Mouse (Mus musculus) forebrain, embryonic 15.5 days (tissue): ENCODE results near the gene Mitf. TPM values are rescaled to one million over a fixed set of nuclear protein-coding genes. Genes with fewer than 3 reads are reported as not detected.

ENCODE experiments used
- ATAC-seq: fragments of 200-750 bp; cut with Nextera tagmentation; replicated peaks from 2 replicates; pipeline ENCODE4 v1.8.0; 2017; ENCODE audit warnings: mild to moderate bottlenecking, moderate TSS enrichment, moderate library complexity
- H3K27ac ChIP-seq: fragments of 300-500 bp; sonication (generic); replicated peaks from 2 replicates; pipeline ENCODE4 v1.5.1; 2015; ENCODE audit warnings: mild to moderate bottlenecking, inconsistent platforms
- H3K27me3 ChIP-seq: fragments of 300-500 bp; sonication (generic); 2 replicates; pipeline ENCODE4 v1.6.1; 2015; ENCODE audit warnings: inconsistent platforms
- H3K36me3 ChIP-seq: fragments of 300-500 bp; sonication (generic); 2 replicates; pipeline ENCODE4 v1.6.1; 2015; ENCODE audit warnings: mild to moderate bottlenecking, inconsistent platforms
- H3K4me1 ChIP-seq: fragments of 300-500 bp; sonication (generic); 2 replicates; pipeline ENCODE4 v1.6.1; 2015; ENCODE audit warnings: inconsistent platforms
- H3K4me2 ChIP-seq: fragments of 300-500 bp; sonication (generic); replicated peaks from 2 replicates; pipeline ENCODE4 v1.6.1; 2015; ENCODE audit warnings: mild to moderate bottlenecking, inconsistent platforms
- H3K4me3 ChIP-seq: fragments of 300-500 bp; sonication (generic); 2 replicates; pipeline ENCODE4 v1.5.1; 2015; ENCODE audit warnings: mild to moderate bottlenecking, inconsistent platforms
- H3K9ac ChIP-seq: fragments of 300-500 bp; sonication (generic); replicated peaks from 2 replicates; pipeline ENCODE4 v1.6.1; 2015; ENCODE audit warnings: mild to moderate bottlenecking, inconsistent platforms
- H3K9me3 ChIP-seq: fragments of 300-500 bp; sonication (generic); 2 replicates; pipeline ENCODE4 v1.6.1; 2016; ENCODE audit warnings: inconsistent platforms
- WGBS: fragments of 180-500 bp; shearing (Covaris S2); methylation state at CpG from one replicate; pipeline ENCODE4 v1.1.7; 2015; ENCODE audit warnings: mixed read lengths; 5-methylcytosine and 5-hydroxymethylcytosine counted together
- polyA plus RNA-seq: library from polyadenylated mRNA; unstranded; fragments of >200 nt; fragmentation: Nextera tagmentation; extraction: Ambion mirVana; gene quantifications from 2 replicates; pipeline ENCODE4 v1.2.1, GENCODE M21; 2015

Mitf gene
- polyA plus RNA-seq, 1 experiment from 2014 or later: 1.9 TPM

DNA sequence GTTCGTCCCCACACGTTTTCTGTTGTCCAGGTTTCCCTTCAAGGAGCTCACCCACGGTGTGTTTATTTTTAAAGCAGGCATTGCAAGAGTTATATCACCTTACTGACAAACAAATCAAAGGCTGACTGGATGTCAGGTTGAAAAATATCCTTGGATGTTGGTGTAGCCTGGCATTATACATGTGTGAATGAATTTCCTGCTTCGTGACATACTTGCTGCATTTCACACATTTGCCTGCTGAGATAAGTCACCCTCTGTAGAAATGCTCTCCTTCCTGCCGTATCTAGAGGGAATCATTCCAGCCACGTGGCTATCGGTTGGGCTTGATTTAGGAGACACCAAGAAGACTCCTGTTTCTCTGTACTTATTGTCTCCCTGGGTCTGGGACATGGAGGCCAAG, 17.2 kb upstream of the Mitf start:
- H3K4me3 ChIP-seq: no peak overlapping the region
- H3K36me3 ChIP-seq: no peaks in the 10 kb centered on the region
- H3K27me3 ChIP-seq: no peaks in the 10 kb centered on the region
- H3K4me2 ChIP-seq: no peak overlapping the region
- WGBS: 82% methylated on average over 7 of the region's 7 CpGs
- no peak overlapping the region for H3K27ac ChIP-seq
- no peak overlapping the region for H3K9ac ChIP-seq
- no peaks in the 10 kb centered on the region for H3K4me1 ChIP-seq
- no peaks in the 10 kb centered on the region for H3K9me3 ChIP-seq
- no peak for ATAC-seq

DNA sequence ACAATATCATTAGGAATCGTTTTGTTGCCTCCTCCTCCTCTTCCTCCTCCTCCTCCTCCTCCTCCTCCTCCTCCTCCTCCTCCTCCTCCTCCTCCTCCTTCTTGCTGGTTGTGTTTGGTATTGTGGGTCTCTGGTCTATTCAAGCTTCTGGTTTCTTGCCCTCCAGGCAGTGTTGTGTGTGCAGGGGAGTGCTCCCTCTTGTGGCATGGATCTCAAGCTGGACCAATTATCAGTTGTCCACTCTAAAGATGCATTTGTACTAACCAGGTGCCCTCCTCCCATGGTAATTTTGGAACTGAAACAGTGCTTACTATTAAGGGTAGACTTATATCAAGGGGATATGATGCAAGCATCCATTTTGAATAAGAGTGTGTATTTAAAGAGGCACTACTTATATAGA, 14.7 kb upstream of the Mitf start:
- ATAC-seq: no peak
- Histone ChIP-seq H3K9ac (no peak overlapping the region), H3K36me3 (no peaks in the 10 kb centered on the region), H3K4me2 (no peak overlapping the region), H3K27ac (no peak overlapping the region), H3K4me3 (no peak overlapping the region), H3K27me3 (no peaks in the 10 kb centered on the region), H3K9me3 (no peaks in the 10 kb centered on the region), H3K4me1 (no peaks in the 10 kb centered on the region)
- 100% methylated on average over 1 of the region's 1 CpGs for WGBS

DNA sequence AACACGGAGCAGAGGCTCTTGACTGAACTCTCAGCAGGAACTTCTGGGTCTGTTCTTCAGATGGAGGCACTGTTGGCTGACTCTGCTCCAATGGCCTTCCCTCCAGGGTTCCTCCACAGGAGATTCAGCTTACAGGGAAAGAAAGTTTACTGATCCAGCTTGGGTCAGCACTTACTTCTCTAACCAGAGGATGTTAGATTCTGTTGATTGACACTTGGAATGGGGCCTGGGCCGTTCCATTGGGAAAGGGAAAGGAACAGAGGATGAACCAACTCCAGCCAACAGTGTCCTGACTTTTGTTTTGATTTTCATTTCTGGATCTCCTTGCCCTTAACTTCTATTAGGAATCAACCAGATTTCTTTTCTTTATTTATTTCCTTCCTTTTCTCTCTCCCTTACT, 11.7 kb upstream of the Mitf start:
- no peaks in the 10 kb centered on the region for H3K36me3 ChIP-seq
- no peak for ATAC-seq
- H3K4me1 ChIP-seq: no peaks in the 10 kb centered on the region
- 51% methylated on average over 2 of the region's 2 CpGs for WGBS
- no peaks in the 10 kb centered on the region for H3K27me3 ChIP-seq
- H3K4me2 ChIP-seq: no peak overlapping the region
- no peak overlapping the region for H3K9ac ChIP-seq
- H3K27ac ChIP-seq: no peak overlapping the region
- H3K4me3 ChIP-seq: no peak overlapping the region
- H3K9me3 ChIP-seq: no peaks in the 10 kb centered on the region

DNA sequence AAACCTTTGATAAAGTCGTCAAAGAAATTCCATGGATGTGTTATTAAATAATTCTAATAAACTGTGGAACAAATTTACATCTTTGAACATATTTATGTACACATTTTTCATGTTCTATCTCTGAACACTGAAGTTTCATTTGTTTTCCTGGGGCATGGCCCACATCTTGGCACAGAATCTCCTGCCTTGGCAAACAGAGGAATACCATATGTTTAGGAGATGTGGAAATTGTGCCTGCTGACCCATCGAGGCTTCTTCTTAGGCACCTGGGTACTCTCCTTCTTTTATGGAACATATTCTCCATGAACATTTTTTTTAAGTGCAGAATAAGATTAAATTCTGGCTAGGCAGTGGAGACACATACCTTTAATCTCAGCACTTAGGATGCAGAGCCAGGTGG, 6.2 kb upstream of the Mitf start:
- Histone ChIP-seq H3K9me3 (no peaks in the 10 kb centered on the region), H3K36me3 (no peaks in the 10 kb centered on the region)

DNA sequence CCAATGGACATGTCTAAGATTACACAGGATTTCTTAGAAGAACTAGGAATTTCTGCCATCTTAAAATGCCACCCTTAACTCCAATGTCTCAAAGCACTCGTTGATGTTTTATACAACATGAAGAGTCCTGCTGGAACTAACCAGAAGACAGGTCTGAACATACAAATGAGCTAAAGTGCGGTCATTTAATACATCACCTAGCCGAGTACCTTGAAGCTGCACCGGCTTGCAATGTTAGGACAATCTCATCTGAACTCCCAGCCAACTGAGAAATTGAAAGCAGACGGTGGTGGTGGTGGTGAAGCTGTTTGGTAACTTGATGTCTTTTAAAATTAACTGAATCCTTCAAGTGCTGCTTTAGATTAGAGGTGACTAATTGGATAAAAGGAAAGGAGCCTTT, 801 bp upstream of the Mitf start:
- WGBS: 44% methylated on average over 5 of the region's 5 CpGs
- peak overlapping the region; percentile 79 for H3K4me3 ChIP-seq
- peak overlapping the region; percentile 55 for H3K9ac ChIP-seq
- H3K9me3 ChIP-seq: no peaks in the 10 kb centered on the region
- peak overlapping the region; percentile 99 for H3K4me2 ChIP-seq
- 0 out of 2 replicates have a peak, but pooled peaks cover 4% of the 10 kb centered on the region for H3K27me3 ChIP-seq
- no peak overlapping the region for H3K27ac ChIP-seq
- no peak for ATAC-seq
- H3K4me1 ChIP-seq: peaks cover 5% of the 10 kb centered on the region
- H3K36me3 ChIP-seq: no peaks in the 10 kb centered on the region

More for the DNA sequence above, 6.2 kb upstream of the Mitf start:
- Histone ChIP-seq H3K27me3 (0 out of 2 replicates have a peak, but pooled peaks cover 2% of the 10 kb centered on the region), H3K4me2 (no peak overlapping the region), H3K4me1 (no peaks in the 10 kb centered on the region), H3K4me3 (no peak overlapping the region), H3K9ac (no peak overlapping the region), H3K27ac (no peak overlapping the region)
- 65% methylated on average over 2 of the region's 2 CpGs for whole genome bisulfite sequencing
- no peak for ATAC-seq

DNA sequence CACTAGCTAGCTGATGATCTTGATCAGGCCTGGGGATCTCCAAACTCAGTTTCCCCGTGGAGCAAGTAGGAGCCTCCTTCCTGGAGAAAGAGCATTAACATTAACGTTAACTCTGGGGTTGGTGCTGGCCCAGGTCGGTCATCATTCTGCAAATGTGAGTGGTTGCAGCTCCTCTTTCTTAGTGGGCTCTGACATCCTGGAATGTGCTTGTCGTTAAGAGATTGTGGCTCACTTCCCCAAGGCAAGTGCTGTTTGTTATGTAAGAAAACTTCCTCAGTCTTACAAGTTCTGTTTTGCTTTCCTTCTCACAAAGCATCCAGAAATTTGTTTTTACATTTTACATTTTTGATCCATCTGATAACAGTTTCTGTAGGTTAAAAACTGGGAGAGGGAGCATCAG, 7.3 kb downstream of the Mitf start:
- ATAC-seq: no peak
- Histone ChIP-seq H3K9ac (no peak overlapping the region), H3K36me3 (no peaks in the 10 kb centered on the region), H3K4me2 (no peak overlapping the region), H3K9me3 (no peaks in the 10 kb centered on the region), H3K27me3 (no peaks in the 10 kb centered on the region; the same call in 1 of the 2 replicates), H3K4me1 (no peaks in the 10 kb centered on the region), H3K4me3 (no peak overlapping the region), H3K27ac (no peak overlapping the region)
- 77% methylated on average over 4 of the region's 4 CpGs for WGBS

DNA sequence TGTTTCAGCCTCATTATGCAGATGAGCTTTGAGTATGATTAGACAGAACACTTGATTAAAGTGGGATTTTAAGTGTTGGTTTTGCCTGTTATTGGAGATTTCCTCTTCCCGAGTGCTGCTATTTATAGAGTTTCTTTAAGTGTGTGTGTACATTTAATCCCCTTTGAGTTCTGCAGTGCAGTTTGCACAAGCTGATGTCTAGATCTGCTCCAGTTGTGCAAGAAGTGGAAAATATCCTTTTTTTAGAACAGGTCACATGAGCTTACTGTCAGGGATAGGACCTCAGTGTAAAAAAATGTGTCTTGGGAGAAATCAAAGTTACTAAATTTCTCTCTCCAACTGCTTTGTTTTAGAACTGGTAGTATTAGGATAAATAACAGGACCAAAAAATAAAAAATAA, 8.9 kb downstream of the Mitf start:
- Histone ChIP-seq H3K4me1 (no peaks in the 10 kb centered on the region), H3K27ac (no peak overlapping the region), H3K9ac (no peak overlapping the region), H3K4me2 (no peak overlapping the region), H3K27me3 (no peaks in the 10 kb centered on the region; the same call in 1 of the 2 replicates), H3K36me3 (no peaks in the 10 kb centered on the region), H3K9me3 (no peaks in the 10 kb centered on the region), H3K4me3 (no peak overlapping the region)
- ATAC-seq: no peak
- WGBS: 59% methylated on average over 1 of the region's 1 CpGs

DNA sequence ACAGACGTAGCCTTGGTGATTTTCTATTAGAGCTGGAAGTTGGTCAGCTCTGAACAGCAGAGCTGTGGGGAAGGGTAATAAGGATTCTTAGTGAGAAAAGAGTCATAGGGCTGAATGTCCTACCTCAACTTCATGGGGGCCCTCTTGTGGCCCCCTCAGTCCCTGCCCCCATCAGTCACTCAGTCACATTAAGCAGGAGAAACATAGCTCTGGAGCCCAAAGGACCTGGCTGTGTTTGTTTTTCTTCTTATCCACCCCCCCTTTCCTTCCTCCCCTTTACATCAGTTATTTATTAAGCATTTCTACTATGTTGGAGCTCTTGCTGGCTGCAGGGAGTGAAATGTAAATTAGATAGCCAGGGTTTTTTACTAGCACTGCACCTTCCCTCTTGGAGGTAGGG, 10.0 kb downstream of the Mitf start:
- Histone ChIP-seq H3K27ac (no peak overlapping the region), H3K4me3 (no peak overlapping the region), H3K27me3 (no peaks in the 10 kb centered on the region; the same call in 1 of the 2 replicates), H3K36me3 (no peaks in the 10 kb centered on the region), H3K4me1 (no peaks in the 10 kb centered on the region), H3K9ac (no peak overlapping the region), H3K9me3 (no peaks in the 10 kb centered on the region), H3K4me2 (no peak overlapping the region)
- no peak for ATAC-seq
- WGBS: 94% methylated on average over 1 of the region's 1 CpGs

DNA sequence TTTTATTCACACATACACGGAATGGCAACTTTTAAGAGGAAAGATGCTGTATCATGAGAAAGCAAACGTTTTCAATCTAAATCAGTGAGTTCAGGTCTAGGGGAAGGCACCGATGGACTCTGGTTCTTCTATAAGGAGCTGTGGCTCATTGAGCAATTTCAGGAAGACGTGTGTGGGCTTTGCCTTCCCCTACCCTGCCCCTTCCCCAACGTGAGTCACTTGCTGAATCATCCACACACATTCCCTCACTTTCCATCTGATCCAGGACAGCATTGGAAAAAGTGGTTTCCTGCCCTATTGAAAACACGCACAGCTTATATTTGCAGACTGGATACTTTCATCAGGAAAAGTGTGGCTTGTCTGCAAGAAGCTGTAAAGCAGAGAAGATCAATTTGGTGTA, 11.3 kb downstream of the Mitf start:
- Histone ChIP-seq H3K4me2 (no peak overlapping the region), H3K27me3 (no peaks in the 10 kb centered on the region; the same call in 1 of the 2 replicates), H3K9ac (no peak overlapping the region), H3K4me1 (no peaks in the 10 kb centered on the region), H3K9me3 (no peaks in the 10 kb centered on the region), H3K4me3 (no peak overlapping the region), H3K36me3 (no peaks in the 10 kb centered on the region), H3K27ac (no peak overlapping the region)
- WGBS: 58% methylated on average over 6 of the region's 6 CpGs
- ATAC-seq: no peak

DNA sequence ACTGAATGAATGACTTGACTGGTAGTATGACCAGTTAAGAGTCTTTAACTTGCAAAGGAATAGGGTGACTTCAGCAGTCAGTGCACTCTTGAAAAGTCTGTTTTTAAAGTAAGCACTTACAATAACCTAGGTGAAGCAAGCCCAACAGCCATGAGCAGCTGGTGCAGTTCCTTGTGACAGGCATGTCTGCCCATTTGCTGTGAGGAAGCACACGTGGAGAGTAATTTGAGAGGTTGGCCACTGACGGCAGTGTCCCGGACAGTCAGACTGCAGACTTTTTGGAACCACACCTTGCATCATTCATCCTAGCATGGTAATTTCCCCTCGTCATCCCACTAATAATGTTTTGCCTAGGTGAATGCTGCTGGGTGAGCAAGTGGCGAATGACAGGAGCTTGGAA, 12.1 kb downstream of the Mitf start:
- Histone ChIP-seq H3K4me3 (no peak overlapping the region), H3K9ac (no peak overlapping the region), H3K9me3 (no peaks in the 10 kb centered on the region), H3K4me2 (no peak overlapping the region), H3K36me3 (no peaks in the 10 kb centered on the region), H3K4me1 (no peaks in the 10 kb centered on the region), H3K27me3 (no peaks in the 10 kb centered on the region; the same call in 1 of the 2 replicates), H3K27ac (no peak overlapping the region)
- WGBS: 84% methylated on average over 5 of the region's 5 CpGs
- ATAC-seq: no peak

DNA sequence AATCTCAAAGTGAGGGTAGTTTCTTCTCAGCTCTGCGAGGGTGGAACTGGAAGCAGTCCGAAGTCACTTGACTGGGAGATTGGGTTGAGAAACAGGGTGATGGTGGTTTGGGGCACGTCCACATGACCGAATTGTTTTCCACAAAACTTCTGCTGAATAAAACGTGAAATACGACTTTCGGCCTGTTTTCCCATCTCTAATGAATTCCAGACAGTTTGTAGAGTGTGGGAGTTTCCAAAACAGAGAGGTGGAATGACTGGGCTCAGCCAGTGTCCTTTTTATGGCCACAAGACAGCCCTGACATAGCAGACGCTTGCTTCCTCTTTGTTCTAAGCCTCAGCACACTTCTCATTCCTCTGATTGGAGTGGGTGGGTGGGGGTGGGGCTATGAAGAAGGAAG, 13.7 kb downstream of the Mitf start:
- no peak overlapping the region for H3K27ac ChIP-seq
- no peak overlapping the region for H3K9ac ChIP-seq
- no peaks in the 10 kb centered on the region for H3K4me1 ChIP-seq
- H3K36me3 ChIP-seq: no peaks in the 10 kb centered on the region
- H3K4me2 ChIP-seq: no peak overlapping the region
- no peak overlapping the region for H3K4me3 ChIP-seq
- ATAC-seq: no peak
- H3K9me3 ChIP-seq: no peaks in the 10 kb centered on the region
- no peaks in the 10 kb centered on the region; the same call in 1 of the 2 replicates for H3K27me3 ChIP-seq
- 90% methylated on average over 8 of the region's 8 CpGs for WGBS

DNA sequence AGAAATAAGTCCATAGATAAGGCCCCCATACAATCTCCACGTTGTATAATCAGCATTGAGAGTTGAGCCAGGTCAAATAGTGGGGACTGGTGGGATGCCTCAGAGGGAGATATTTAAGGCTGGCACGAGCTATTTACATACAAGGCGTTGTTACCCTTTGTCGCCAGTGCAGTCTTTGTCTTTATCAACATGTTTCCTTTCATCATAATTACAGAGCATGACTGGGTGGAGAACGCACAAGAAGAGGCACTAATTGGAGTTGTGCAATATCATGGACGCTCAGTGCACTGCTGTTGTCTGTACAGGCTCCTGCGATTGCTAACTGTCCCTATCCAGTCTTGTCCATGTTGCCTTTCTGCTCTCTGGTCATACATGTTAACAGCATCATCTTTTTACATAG, 15.0 kb downstream of the Mitf start:
- Histone ChIP-seq H3K9ac (no peak overlapping the region), H3K4me1 (no peaks in the 10 kb centered on the region), H3K27ac (no peak overlapping the region), H3K4me3 (no peak overlapping the region), H3K27me3 (no peaks in the 10 kb centered on the region), H3K36me3 (no peaks in the 10 kb centered on the region), H3K9me3 (no peaks in the 10 kb centered on the region), H3K4me2 (no peak overlapping the region)
- no peak for ATAC-seq
- WGBS: 83% methylated on average over 7 of the region's 7 CpGs

DNA sequence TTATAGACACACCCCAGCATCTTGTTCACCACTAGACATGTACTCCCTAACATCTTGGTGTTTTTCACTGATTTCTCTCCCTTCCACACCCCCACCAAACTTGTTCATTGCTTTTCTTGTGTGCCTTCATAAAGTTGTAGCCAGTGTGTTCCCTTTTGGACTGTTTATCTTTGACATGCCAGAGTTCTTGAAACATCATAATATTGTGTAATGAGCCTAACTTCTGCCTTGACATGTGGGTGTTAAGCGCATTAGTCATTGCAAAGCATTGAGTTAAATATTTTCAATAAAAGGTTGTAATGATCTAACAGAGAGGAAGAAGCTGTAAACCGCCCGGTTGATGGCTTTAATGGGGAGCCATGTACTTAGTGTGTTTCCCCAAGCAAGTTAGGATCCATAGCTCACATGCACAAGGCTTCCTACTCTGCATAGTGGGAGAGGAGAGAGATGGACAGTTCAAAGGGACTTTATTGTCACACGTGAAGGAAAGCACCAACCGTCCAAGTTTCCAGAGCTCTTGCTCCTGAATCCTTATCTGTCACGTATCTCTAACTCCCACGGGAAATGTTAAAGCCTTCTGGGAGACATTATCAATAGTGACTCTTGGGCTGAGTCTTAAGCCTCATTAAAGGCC, 19.9 kb downstream of the Mitf start:
- no peak overlapping the region for H3K4me3 ChIP-seq
- 97% methylated on average over 7 of the region's 7 CpGs for WGBS
- H3K4me1 ChIP-seq: 0 out of 2 replicates have a peak, but pooled peaks cover 2% of the 10 kb centered on the region
- no peaks in the 10 kb centered on the region for H3K27me3 ChIP-seq
- no peak for ATAC-seq
- no peaks in the 10 kb centered on the region for H3K36me3 ChIP-seq
- no peak overlapping the region for H3K4me2 ChIP-seq
- H3K9ac ChIP-seq: no peak overlapping the region
- no peak overlapping the region for H3K27ac ChIP-seq
- no peaks in the 10 kb centered on the region for H3K9me3 ChIP-seq
